Mouse (Mus musculus) intestine, embryonic 15.5 days (tissue): ENCODE measurements around the gene Stt3b. TPM values are rescaled to one million over a fixed set of nuclear protein-coding genes. Genes with fewer than 3 reads are reported as not detected.
"Not testable (repeated sequence)": the region's sequence is repeated elsewhere in the genome, so short reads cannot be mapped to it uniquely, and the experiment has no call there.

Source experiments
- ATAC-seq: fragments of 200-750 bp; cut with Nextera tagmentation; 2 replicates; pipeline ENCODE4 v1.8.0; 2017; ENCODE audit warnings: moderate TSS enrichment, moderate library complexity
- H3K27ac ChIP-seq: fragments of 300-500 bp; sonication (generic); 2 replicates; pipeline ENCODE4 v1.5.1; 2015; ENCODE audit warnings: mild to moderate bottlenecking, inconsistent platforms
- H3K27me3 ChIP-seq: fragments of 300-500 bp; sonication (generic); replicated peaks from 2 replicates; pipeline ENCODE4 v1.6.1; 2015; ENCODE audit warnings: inconsistent platforms
- H3K36me3 ChIP-seq: fragments of 300-500 bp; sonication (generic); 2 replicates; pipeline ENCODE4 v1.6.1; 2015; ENCODE audit warnings: inconsistent platforms
- H3K4me1 ChIP-seq: fragments of 300-500 bp; sonication (generic); replicated peaks from 2 replicates; pipeline ENCODE4 v1.6.1; 2015; ENCODE audit warnings: inconsistent platforms
- H3K4me2 ChIP-seq: fragments of 300-500 bp; sonication (generic); replicated peaks from 2 replicates; pipeline ENCODE4 v1.6.1; 2015; ENCODE audit warnings: mild to moderate bottlenecking, inconsistent platforms
- H3K4me3 ChIP-seq: fragments of 300-500 bp; sonication (generic); replicated peaks from 2 replicates; pipeline ENCODE4 v1.5.1; 2015; ENCODE audit warnings: inconsistent platforms
- H3K9ac ChIP-seq: fragments of 300-500 bp; sonication (generic); 2 replicates; pipeline ENCODE4 v1.6.1; 2015; ENCODE audit warnings: inconsistent platforms
- H3K9me3 ChIP-seq: fragments of 300-500 bp; sonication (generic); 2 replicates; pipeline ENCODE4 v1.6.1; 2016; ENCODE audit warnings: inconsistent platforms
- WGBS: fragments of 180-500 bp; shearing (Covaris S2); methylation state at CpG from one replicate; pipeline ENCODE4 v1.1.7; 2015; 5-methylcytosine and 5-hydroxymethylcytosine counted together
- polyA plus RNA-seq: library from polyadenylated mRNA; unstranded; fragments of >200 nt; fragmentation: Nextera tagmentation; extraction: Ambion mirVana; gene quantifications from 2 replicates; pipeline ENCODE4 v1.2.1, GENCODE M21; 2015

Gene Stt3b
- polyA plus RNA-seq, 1 experiment from 2014 or later, result 128 TPM

DNA sequence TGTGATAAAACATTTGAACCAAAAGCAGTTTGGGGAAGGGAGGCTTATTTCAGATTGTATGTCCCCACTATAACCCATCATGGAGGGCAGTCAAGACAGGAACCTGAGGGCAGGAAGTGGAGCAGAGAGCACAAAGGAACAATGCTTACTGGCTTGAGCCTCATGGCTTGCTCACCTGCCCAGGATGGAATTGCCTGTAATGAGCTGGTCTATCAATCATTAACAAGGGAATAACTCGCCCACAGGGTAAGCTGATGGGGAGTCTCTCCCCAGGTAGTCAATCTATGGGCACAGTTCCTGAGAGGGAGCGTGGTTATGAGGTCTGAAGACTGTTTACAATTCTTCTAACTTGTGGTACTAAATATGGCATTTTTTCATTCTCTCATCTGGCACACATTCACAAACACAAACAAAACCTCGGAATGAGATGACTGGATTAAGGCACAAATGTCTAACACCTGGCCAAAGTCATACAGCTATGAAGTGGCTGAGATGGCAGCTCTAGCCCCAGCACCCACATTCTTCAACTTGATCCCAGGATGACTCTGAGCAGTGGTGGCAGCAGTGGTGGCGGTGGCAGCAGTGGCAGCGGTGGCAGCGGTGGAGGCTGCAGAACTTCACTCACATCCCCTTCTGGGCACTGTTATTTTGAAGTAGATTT is 22.3 kb downstream of the Stt3b start:
- WGBS, result 67% methylated on average over 6 of the region's 6 CpGs
- no peak overlapping the region for H3K9ac ChIP-seq
- no peaks in the 10 kb centered on the region for H3K27me3 ChIP-seq
- H3K27ac ChIP-seq, result no peak overlapping the region
- no peaks in the 10 kb centered on the region for H3K9me3 ChIP-seq
- ATAC-seq, result peak; percentile 93
- H3K36me3 ChIP-seq, result no peaks in the 10 kb centered on the region
- H3K4me2 ChIP-seq, result no peak overlapping the region
- H3K4me3 ChIP-seq, result no peak overlapping the region
- peaks cover 21% of the 10 kb centered on the region; the same call in 1 of the 2 replicates for H3K4me1 ChIP-seq

DNA sequence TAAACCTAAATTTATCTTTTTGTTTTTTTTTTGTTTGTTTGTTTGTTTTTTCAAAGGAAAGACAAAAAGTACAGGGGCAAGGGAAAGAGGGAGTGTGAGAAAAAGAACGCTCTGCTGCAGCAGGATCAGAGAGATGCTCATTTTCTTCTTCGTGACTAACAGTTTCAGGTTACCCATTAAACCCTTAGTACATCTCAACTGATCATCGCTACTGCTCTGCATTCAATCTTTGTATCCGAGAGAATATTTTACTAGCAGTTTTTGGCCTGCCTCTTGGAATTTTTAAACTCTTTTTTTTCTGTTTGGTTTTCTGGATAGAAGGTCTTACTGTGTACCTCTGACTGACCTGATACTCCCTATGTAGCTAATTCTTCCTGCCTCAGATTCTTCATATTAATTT is 25.8 kb downstream of the Stt3b start:
- Histone ChIP-seq H3K27ac (no peak overlapping the region), H3K4me1 (peaks cover 12% of the 10 kb centered on the region; the same call in 1 of the 2 replicates), H3K4me3 (no peak overlapping the region), H3K27me3 (no peaks in the 10 kb centered on the region), H3K4me2 (no peak overlapping the region), H3K9me3 (no peaks in the 10 kb centered on the region), H3K9ac (no peak overlapping the region), H3K36me3 (0 out of 2 replicates have a peak, but pooled peaks cover 4% of the 10 kb centered on the region)
- ATAC-seq, result no peak
- 60% methylated on average over 4 of the region's 4 CpGs for WGBS

DNA sequence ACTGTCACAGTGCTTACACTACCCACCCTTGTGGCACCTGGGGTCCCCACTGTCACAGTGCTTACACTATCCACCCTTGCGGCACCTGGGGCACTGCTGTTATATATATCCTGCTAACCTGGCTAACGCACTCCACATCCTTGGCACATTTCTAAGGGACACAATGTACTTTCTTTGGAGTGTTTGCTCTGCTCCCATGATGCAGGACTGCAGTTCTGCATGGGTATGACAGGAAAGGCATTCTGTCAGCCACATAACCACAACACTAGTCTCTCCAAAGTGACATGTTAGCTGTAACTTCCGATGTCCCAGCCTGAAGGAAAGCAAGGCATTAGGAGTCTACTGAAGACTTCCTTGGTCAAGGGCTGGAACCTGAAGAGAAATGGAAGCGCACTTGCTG is 26.8 kb downstream of the Stt3b start:
- H3K4me2 ChIP-seq, result no peak overlapping the region
- 93% methylated on average over 4 of the region's 4 CpGs for WGBS
- no peak for ATAC-seq

DNA sequence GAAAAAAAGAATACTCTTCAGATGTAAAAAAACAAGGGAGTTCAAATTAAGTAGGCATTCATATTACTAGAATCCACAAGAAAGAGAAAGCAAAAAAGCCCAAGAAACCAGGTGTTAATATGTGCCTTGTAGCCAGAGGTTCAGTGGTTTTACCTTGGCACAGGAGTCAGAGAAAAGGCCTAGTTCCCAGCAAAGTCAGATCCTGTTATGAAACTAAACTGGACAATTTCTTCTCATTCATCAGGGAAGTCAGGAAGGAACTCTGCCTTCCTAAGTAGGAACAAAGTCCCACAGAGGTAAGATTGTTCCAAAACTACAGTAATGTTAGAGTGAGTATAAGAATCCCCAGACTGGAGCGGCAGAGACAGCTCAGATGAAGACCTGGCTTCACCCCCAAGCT is 31.6 kb downstream of the Stt3b start:
- Histone ChIP-seq H3K4me2 (no peak overlapping the region), H3K9me3 (no peaks in the 10 kb centered on the region), H3K9ac (no peak overlapping the region), H3K27ac (no peak overlapping the region), H3K27me3 (no peaks in the 10 kb centered on the region), H3K4me3 (no peak overlapping the region), H3K4me1 (no peaks in the 10 kb centered on the region), H3K36me3 (peaks cover 15% of the 10 kb centered on the region; the same call in 1 of the 2 replicates)
- ATAC-seq, result no peak
- WGBS, result 86% methylated on average over 1 of the region's 1 CpGs

More for the DNA sequence above, 26.8 kb downstream of the Stt3b start:
- Histone ChIP-seq H3K27ac (no peak overlapping the region), H3K4me3 (no peak overlapping the region), H3K36me3 (0 out of 2 replicates have a peak, but pooled peaks cover 5% of the 10 kb centered on the region), H3K9me3 (no peaks in the 10 kb centered on the region), H3K9ac (no peak overlapping the region), H3K27me3 (no peaks in the 10 kb centered on the region), H3K4me1 (peaks cover 10% of the 10 kb centered on the region; the same call in 1 of the 2 replicates)

DNA sequence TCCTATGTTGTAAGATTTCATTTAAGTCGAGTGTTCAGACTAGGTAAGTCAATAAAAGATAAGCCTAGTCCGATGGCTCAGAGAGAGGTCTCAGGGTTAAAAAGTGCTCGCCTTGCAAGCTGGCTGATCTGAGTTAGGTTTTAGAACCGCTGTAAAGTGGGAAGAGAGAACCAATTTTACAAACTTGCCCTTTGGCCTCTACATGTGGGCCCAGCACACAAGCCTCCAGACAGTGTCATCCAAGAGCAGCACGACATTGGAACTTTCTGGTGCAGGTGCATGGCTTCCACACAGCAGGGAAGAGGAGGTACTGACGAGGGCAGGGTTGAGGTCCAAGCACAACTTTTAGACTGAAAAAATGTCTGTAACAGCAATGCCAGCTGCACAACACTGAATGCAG is 35.4 kb downstream of the Stt3b start:
- Histone ChIP-seq H3K36me3 (peaks cover 15% of the 10 kb centered on the region; the same call in 1 of the 2 replicates), H3K9ac (no peak overlapping the region), H3K9me3 (no peaks in the 10 kb centered on the region), H3K4me1 (no peaks in the 10 kb centered on the region), H3K4me2 (no peak overlapping the region), H3K27ac (no peak overlapping the region), H3K27me3 (no peaks in the 10 kb centered on the region), H3K4me3 (no peak overlapping the region)
- 68% methylated on average over 6 of the region's 6 CpGs for WGBS
- no peak for ATAC-seq

DNA sequence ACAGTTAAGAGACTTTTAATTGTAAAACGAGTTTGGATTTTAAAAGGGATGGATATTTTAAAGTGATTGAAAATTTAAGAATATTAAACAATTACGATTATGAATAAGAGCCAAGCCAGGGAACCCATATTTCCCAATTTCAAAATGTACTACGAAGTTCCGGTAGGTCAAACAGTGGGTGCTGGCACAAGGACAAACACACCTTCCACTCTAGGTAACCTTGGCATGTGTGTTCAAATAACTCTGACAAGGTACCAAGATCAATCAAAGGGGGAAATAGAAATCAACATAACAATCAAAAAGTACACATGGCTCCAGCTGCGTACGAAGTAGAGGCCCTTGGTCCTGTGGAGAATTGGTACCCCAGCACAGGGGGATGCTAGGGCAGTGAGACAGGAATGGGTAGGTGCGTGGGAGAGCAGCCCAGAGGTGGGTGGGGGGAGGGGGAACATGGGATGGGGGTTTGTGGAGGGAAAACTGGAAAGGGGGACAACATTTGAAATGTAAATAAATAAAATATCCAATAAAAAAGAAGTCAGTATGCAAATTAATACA is 37.0 kb downstream of the Stt3b start:
- no peak overlapping the region for H3K27ac ChIP-seq
- no peaks in the 10 kb centered on the region for H3K4me1 ChIP-seq
- WGBS, result 81% methylated on average over 7 of the region's 7 CpGs
- H3K27me3 ChIP-seq, result no peaks in the 10 kb centered on the region
- H3K4me2 ChIP-seq, result no peak overlapping the region
- peaks cover 9% of the 10 kb centered on the region; the same call in 1 of the 2 replicates for H3K36me3 ChIP-seq
- peak; percentile 34; the same call in 1 of the 2 replicates for ATAC-seq
- no peak overlapping the region for H3K4me3 ChIP-seq
- H3K9me3 ChIP-seq, result no peaks in the 10 kb centered on the region
- H3K9ac ChIP-seq, result no peak overlapping the region

DNA sequence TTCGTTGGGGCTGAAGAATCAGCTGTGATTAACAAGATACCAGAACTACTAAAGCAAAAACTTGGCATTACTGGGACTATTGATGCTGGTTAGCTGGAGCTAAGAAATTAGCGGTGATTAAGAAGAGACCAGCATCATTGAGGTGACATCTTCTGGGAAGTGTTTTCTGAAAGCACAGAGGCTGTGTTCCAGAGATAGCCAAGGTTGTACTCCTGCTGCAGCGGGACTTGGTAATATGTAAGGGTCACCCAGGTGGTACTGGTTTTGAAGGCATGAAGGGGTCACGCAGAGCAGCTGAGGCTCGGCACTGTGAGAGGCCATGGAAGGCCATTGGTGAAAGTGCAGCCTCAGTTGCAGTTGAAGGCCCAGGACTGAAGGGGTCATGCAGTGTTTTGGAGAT is 37.8 kb downstream of the Stt3b start:
- not testable (repeated sequence) for H3K4me1 ChIP-seq, H3K27me3 ChIP-seq, H3K9me3 ChIP-seq, H3K4me3 ChIP-seq, H3K27ac ChIP-seq, H3K9ac ChIP-seq, H3K36me3 ChIP-seq, ATAC-seq, H3K4me2 ChIP-seq
- 97% methylated on average over 5 of the region's 5 CpGs for WGBS

DNA sequence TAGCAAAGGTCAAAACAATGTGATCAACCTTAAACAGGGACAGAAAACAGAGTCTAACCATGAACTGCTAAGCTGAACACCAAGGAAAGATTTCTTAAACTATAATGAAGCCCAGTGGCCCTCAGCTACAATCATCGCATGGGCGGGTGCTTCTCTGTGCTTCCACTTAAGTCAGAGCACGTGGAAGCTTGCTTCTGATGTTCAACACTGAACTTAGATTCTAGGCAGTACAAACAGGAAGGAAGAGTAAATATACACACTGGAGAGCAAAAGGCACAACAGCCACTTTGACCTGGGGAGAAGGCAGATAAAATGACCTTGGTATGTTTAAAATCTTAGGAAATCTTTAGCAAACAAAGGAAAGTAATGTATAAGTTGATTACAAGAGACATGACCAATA is 38.7 kb downstream of the Stt3b start:
- Histone ChIP-seq H3K4me1 (no peaks in the 10 kb centered on the region), H3K27me3 (no peaks in the 10 kb centered on the region), H3K27ac (no peak overlapping the region), H3K9me3 (no peaks in the 10 kb centered on the region), H3K36me3 (peaks cover 8% of the 10 kb centered on the region; the same call in 1 of the 2 replicates), H3K4me2 (no peak overlapping the region), H3K9ac (no peak overlapping the region), H3K4me3 (no peak overlapping the region)
- 76% methylated on average over 3 of the region's 3 CpGs for WGBS
- no peak for ATAC-seq

DNA sequence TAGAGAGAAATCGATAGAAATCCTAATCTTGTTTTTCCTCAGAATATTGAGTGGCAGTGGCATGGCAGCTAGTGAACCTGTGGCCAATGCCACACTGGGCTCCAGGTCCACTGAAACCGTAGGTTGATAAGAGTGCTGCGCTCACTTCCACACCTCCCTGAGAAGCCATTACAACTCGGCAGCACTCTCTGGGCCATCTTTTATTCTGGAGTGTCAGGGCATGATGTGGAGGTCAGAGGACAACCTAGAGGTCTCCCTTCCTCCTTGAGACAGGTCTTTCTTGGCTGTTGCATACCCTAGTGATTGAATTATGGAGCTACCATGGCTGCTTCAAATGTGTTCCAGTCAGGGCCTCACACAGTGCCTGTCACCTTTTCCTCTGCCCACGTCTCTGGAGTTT is 48.3 kb downstream of the Stt3b start:
- peaks cover 5% of the 10 kb centered on the region; the same call in 1 of the 2 replicates for H3K36me3 ChIP-seq

DNA sequence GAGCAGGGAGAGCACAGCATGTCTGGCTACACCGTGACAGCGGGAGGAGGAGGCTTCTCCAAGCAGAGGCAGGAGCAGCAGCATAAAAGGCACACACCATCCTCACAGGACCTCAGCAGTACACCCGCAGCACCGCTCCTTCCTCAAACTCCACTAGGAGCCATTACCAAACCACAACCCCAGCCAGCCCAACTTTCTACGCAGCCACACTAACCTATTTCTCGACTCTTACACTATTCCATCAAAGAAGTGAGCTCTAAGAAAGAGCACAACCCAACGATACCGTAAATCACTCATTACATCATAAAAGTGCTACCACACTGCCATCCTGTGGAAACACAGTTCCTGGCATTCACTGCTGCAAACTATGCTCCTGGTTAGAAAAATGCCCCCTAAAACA is 48.8 kb downstream of the Stt3b start:
- Histone ChIP-seq H3K4me3 (no peak overlapping the region), H3K9me3 (no peaks in the 10 kb centered on the region), H3K4me2 (no peak overlapping the region), H3K27ac (no peak overlapping the region), H3K9ac (no peak overlapping the region), H3K36me3 (peaks cover 7% of the 10 kb centered on the region; the same call in 1 of the 2 replicates), H3K4me1 (no peaks in the 10 kb centered on the region), H3K27me3 (no peaks in the 10 kb centered on the region)
- 72% methylated on average over 8 of the region's 8 CpGs for WGBS
- ATAC-seq, result no peak

More for the DNA sequence above, 48.3 kb downstream of the Stt3b start:
- ATAC-seq, result no peak
- Histone ChIP-seq H3K4me1 (no peaks in the 10 kb centered on the region), H3K4me3 (no peak overlapping the region), H3K27ac (no peak overlapping the region), H3K9me3 (no peaks in the 10 kb centered on the region), H3K4me2 (no peak overlapping the region), H3K27me3 (no peaks in the 10 kb centered on the region), H3K9ac (no peak overlapping the region)
- WGBS, result 69% methylated on average over 5 of the region's 5 CpGs

DNA sequence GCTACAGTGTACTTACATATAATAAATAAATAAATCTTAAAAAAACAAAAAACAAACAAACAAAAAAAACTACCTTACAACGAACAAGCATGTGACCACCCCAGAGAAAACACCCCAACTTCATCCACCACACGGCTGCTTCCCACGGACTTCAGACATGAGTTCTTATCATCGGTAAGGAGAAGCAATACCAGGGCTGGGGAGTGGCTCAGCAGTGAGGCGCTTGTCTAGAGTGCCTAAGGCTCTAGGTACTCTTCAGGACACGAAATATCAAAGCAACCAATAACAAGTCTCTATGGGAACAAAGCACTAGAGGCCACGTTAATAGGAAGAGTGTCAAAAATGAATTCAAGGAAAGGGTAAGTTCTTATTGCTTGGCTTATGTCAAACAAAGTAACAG is 49.8 kb downstream of the Stt3b start:
- Histone ChIP-seq H3K4me1 (no peaks in the 10 kb centered on the region), H3K4me3 (no peak overlapping the region), H3K4me2 (no peak overlapping the region), H3K36me3 (peaks cover 11% of the 10 kb centered on the region; the same call in 1 of the 2 replicates), H3K27ac (no peak overlapping the region), H3K9me3 (no peaks in the 10 kb centered on the region), H3K9ac (no peak overlapping the region), H3K27me3 (no peaks in the 10 kb centered on the region)
- ATAC-seq, result peak; percentile 70
- 78% methylated on average over 7 of the region's 7 CpGs for WGBS

DNA sequence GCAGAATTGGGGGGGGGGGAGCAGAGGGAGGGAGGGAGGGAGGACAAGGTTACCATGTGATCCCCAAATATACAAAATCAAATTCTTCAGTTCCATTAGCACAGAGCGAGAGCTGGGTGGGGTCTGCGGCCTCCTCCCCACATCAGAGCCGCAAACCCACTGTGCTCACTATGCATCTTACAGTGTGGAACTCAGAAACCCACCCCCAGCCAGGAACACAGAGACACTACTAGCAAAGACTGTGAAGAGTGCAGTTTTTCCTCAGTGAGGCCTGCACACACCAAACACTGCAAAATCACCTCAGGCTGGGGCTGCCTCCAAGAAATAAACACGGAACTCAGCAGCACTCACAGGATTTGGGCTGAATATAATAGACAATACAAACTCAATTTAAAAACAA is 50.4 kb downstream of the Stt3b start:
- H3K36me3 ChIP-seq, result peaks cover 11% of the 10 kb centered on the region
- H3K4me1 ChIP-seq, result no peaks in the 10 kb centered on the region
- no peak overlapping the region for H3K4me2 ChIP-seq
- H3K9me3 ChIP-seq, result no peaks in the 10 kb centered on the region
- no peak overlapping the region for H3K9ac ChIP-seq
- peak; percentile 26; the same call in 1 of the 2 replicates for ATAC-seq
- no peak overlapping the region for H3K4me3 ChIP-seq
- 89% methylated on average over 4 of the region's 4 CpGs for WGBS
- H3K27ac ChIP-seq, result no peak overlapping the region
- no peaks in the 10 kb centered on the region for H3K27me3 ChIP-seq
